Mouse (Mus musculus): ENCODE measurements around the gene Zfp597. TPM values are rescaled to one million over a fixed set of nuclear protein-coding genes. Genes with fewer than 3 reads are reported as not detected.
A peak's percentile ranks its signal among the peaks of the same experiment; 100 is the strongest.
"Not testable (repeated sequence)": the region's sequence is repeated elsewhere in the genome, so short reads cannot be mapped to it uniquely, and the experiment has no call there.

Zfp597 gene
- polyA plus RNA-seq, 1 experiment from 2014 or later: 3.6 TPM

- H3K4me2 ChIP-seq (ENCODE audit: low read depth, low read length): peak within 1 kb of the TSS; percentile 90
- no peaks in the 10 kb centered on the region for H3K27me3 ChIP-seq (replicated peaks; ENCODE audit: control insufficient read depth, insufficient read depth, low read length)
- no peaks in the 10 kb centered on the region for H3K9me3 ChIP-seq (ENCODE audit: control insufficient read depth, low read length)
- peaks cover 9% of the 10 kb centered on the region; the same call in 1 of the 2 replicates for H3K4me1 ChIP-seq (ENCODE audit: control insufficient read depth, insufficient read depth, low read length)
- peak; percentile 99 for ATAC-seq
- peak within 1 kb of the TSS; percentile 66 for H3K27ac ChIP-seq (ENCODE audit: low read length)
- H3K9ac ChIP-seq (ENCODE audit: low read depth, low read length): peak within 1 kb of the TSS; percentile 75
- WGBS: 4% methylated on average over 47 of the region's 47 CpGs
- H3K4me3 ChIP-seq (ENCODE audit: low read length): peak within 1 kb of the TSS; percentile 66
- H3K36me3 ChIP-seq (ENCODE audit: control insufficient read depth, insufficient read depth, low read length): no peaks in the 10 kb centered on the region
Observed at GRCm38 (mm10) chr16:3872216-3873047, 11.9 kb downstream of the Zfp597 start, which contains the start of gene Naa60. Naa60 (plus strand) TSS chr16:3872375.

- peak; percentile 56 for ATAC-seq
- Histone ChIP-seq H3K27me3 (replicated peaks; ENCODE audit: control insufficient read depth, insufficient read depth, low read length) (no peaks in the 10 kb centered on the region), H3K9me3 (ENCODE audit: control insufficient read depth, low read length) (no peaks in the 10 kb centered on the region), H3K4me1 (ENCODE audit: control insufficient read depth, insufficient read depth, low read length) (peaks cover 9% of the 10 kb centered on the region; the same call in 1 of the 2 replicates), H3K4me3 (ENCODE audit: low read length) (peak overlapping the region; percentile 66), H3K36me3 (ENCODE audit: control insufficient read depth, insufficient read depth, low read length) (no peaks in the 10 kb centered on the region), H3K4me2 (ENCODE audit: low read depth, low read length) (peak overlapping the region; percentile 90), H3K27ac (ENCODE audit: low read length) (peak overlapping the region; percentile 55; the same call in 1 of the 2 replicates), H3K9ac (ENCODE audit: low read depth, low read length) (peak overlapping the region; percentile 75)
- WGBS: 2% methylated on average over 16 of the region's 16 CpGs
Observed at GRCm38 (mm10) chr16:3871815-3872214, 12.5 kb downstream of the Zfp597 start.

- H3K27ac ChIP-seq (ENCODE audit: low read length): no peak overlapping the region
- no peak overlapping the region for H3K4me2 ChIP-seq (ENCODE audit: low read depth, low read length)
- H3K36me3 ChIP-seq (ENCODE audit: control insufficient read depth, insufficient read depth, low read length): peaks cover 7% of the 10 kb centered on the region
- ATAC-seq: no peak
- no peaks in the 10 kb centered on the region for H3K4me1 ChIP-seq (ENCODE audit: control insufficient read depth, insufficient read depth, low read length)
- no peaks in the 10 kb centered on the region for H3K9me3 ChIP-seq (ENCODE audit: control insufficient read depth, low read length)
- 94% methylated on average over 4 of the region's 4 CpGs for WGBS
- H3K4me3 ChIP-seq (ENCODE audit: low read length): no peak overlapping the region
- no peaks in the 10 kb centered on the region for H3K27me3 ChIP-seq (replicated peaks; ENCODE audit: control insufficient read depth, insufficient read depth, low read length)
- H3K9ac ChIP-seq (ENCODE audit: low read depth, low read length): no peak overlapping the region
Observed at GRCm38 (mm10) chr16:3859254-3859653, 25.1 kb downstream of the Zfp597 start.

- Histone ChIP-seq H3K4me2 (ENCODE audit: low read depth, low read length) (no peak overlapping the region), H3K4me1 (ENCODE audit: control insufficient read depth, insufficient read depth, low read length) (no peaks in the 10 kb centered on the region), H3K36me3 (ENCODE audit: control insufficient read depth, insufficient read depth, low read length) (peaks cover 3% of the 10 kb centered on the region), H3K27ac (ENCODE audit: low read length) (no peak overlapping the region), H3K4me3 (ENCODE audit: low read length) (no peak overlapping the region), H3K9ac (ENCODE audit: low read depth, low read length) (no peak overlapping the region), H3K9me3 (ENCODE audit: control insufficient read depth, low read length) (no peaks in the 10 kb centered on the region), H3K27me3 (replicated peaks; ENCODE audit: control insufficient read depth, insufficient read depth, low read length) (no peaks in the 10 kb centered on the region)
- 93% methylated on average over 1 of the region's 1 CpGs for WGBS
- no peak for ATAC-seq
Observed at GRCm38 (mm10) chr16:3855776-3856175, 28.6 kb downstream of the Zfp597 start.

GRCm38 (mm10) chr16:3854437-3855182, 29.8 kb downstream of the Zfp597 start:
- Histone ChIP-seq H3K4me1 (ENCODE audit: control insufficient read depth, insufficient read depth, low read length) (no peaks in the 10 kb centered on the region), H3K9ac (ENCODE audit: low read depth, low read length) (no peak overlapping the region), H3K27me3 (replicated peaks; ENCODE audit: control insufficient read depth, insufficient read depth, low read length) (no peaks in the 10 kb centered on the region), H3K4me3 (ENCODE audit: low read length) (no peak overlapping the region), H3K36me3 (ENCODE audit: control insufficient read depth, insufficient read depth, low read length) (no peaks in the 10 kb centered on the region), H3K9me3 (ENCODE audit: control insufficient read depth, low read length) (no peaks in the 10 kb centered on the region), H3K4me2 (ENCODE audit: low read depth, low read length) (no peak overlapping the region), H3K27ac (ENCODE audit: low read length) (no peak overlapping the region)
- ATAC-seq: no peak
- WGBS: 70% methylated on average over 11 of the region's 11 CpGs

- Histone ChIP-seq H3K4me1 (ENCODE audit: control insufficient read depth, insufficient read depth, low read length) (peaks cover 5% of the 10 kb centered on the region; the same call in 1 of the 2 replicates), H3K9ac (ENCODE audit: low read depth, low read length) (no peak overlapping the region), H3K36me3 (ENCODE audit: control insufficient read depth, insufficient read depth, low read length) (no peaks in the 10 kb centered on the region), H3K9me3 (ENCODE audit: control insufficient read depth, low read length) (no peaks in the 10 kb centered on the region), H3K4me2 (ENCODE audit: low read depth, low read length) (no peak overlapping the region), H3K27ac (ENCODE audit: low read length) (no peak overlapping the region), H3K27me3 (replicated peaks; ENCODE audit: control insufficient read depth, insufficient read depth, low read length) (no peaks in the 10 kb centered on the region), H3K4me3 (ENCODE audit: low read length) (no peak overlapping the region)
- ATAC-seq: no peak
- 53% methylated on average over 12 of the region's 12 CpGs for WGBS
Observed at GRCm38 (mm10) chr16:3852586-3852985, 31.8 kb downstream of the Zfp597 start.

GRCm38 (mm10) chr16:3851301-3851700, 33.1 kb downstream of the Zfp597 start:
- H3K36me3 ChIP-seq (ENCODE audit: control insufficient read depth, insufficient read depth, low read length); H3K4me2 ChIP-seq (ENCODE audit: low read depth, low read length); H3K9ac ChIP-seq (ENCODE audit: low read depth, low read length); H3K27me3 ChIP-seq (replicated peaks; ENCODE audit: control insufficient read depth, insufficient read depth, low read length); H3K4me1 ChIP-seq (ENCODE audit: control insufficient read depth, insufficient read depth, low read length); H3K4me3 ChIP-seq (ENCODE audit: low read length); H3K27ac ChIP-seq (ENCODE audit: low read length); ATAC-seq; H3K9me3 ChIP-seq (ENCODE audit: control insufficient read depth, low read length): not testable (repeated sequence)
- WGBS: 83% methylated on average over 13 of the region's 13 CpGs

GRCm38 (mm10) chr16:3848416-3848815, 35.9 kb downstream of the Zfp597 start:
- Histone ChIP-seq H3K36me3 (ENCODE audit: control insufficient read depth, insufficient read depth, low read length) (no peaks in the 10 kb centered on the region), H3K27ac (ENCODE audit: low read length) (no peak overlapping the region), H3K4me2 (ENCODE audit: low read depth, low read length) (no peak overlapping the region), H3K9me3 (ENCODE audit: control insufficient read depth, low read length) (no peaks in the 10 kb centered on the region), H3K27me3 (replicated peaks; ENCODE audit: control insufficient read depth, insufficient read depth, low read length) (no peaks in the 10 kb centered on the region), H3K9ac (ENCODE audit: low read depth, low read length) (no peak overlapping the region), H3K4me3 (ENCODE audit: low read length) (no peak overlapping the region), H3K4me1 (ENCODE audit: control insufficient read depth, insufficient read depth, low read length) (peaks cover 8% of the 10 kb centered on the region; the same call in 1 of the 2 replicates)
- no peak for ATAC-seq
- 70% methylated on average over 3 of the region's 3 CpGs for WGBS

- peak overlapping the region; percentile 83; the same call in 1 of the 2 replicates for H3K9ac ChIP-seq (ENCODE audit: low read depth, low read length)
- 75% methylated on average over 4 of the region's 4 CpGs for WGBS
Observed at GRCm38 (mm10) chr16:3847871-3848270, 36.5 kb downstream of the Zfp597 start.

More at GRCm38 (mm10) chr16:3847871-3848270, 36.5 kb downstream of the Zfp597 start:
- Histone ChIP-seq H3K27me3 (replicated peaks; ENCODE audit: control insufficient read depth, insufficient read depth, low read length) (no peaks in the 10 kb centered on the region), H3K9me3 (ENCODE audit: control insufficient read depth, low read length) (no peaks in the 10 kb centered on the region), H3K36me3 (ENCODE audit: control insufficient read depth, insufficient read depth, low read length) (no peaks in the 10 kb centered on the region), H3K4me1 (ENCODE audit: control insufficient read depth, insufficient read depth, low read length) (peaks cover 8% of the 10 kb centered on the region; the same call in 1 of the 2 replicates), H3K4me2 (ENCODE audit: low read depth, low read length) (peak overlapping the region; percentile 78), H3K4me3 (ENCODE audit: low read length) (peak overlapping the region; percentile 80), H3K27ac (ENCODE audit: low read length) (no peak overlapping the region)
- no peak for ATAC-seq
